Mouse (Mus musculus): Measurements from ENCODE around the gene Gm12830.

- TF ChIP-seq POLR2A (IDR thresholded peaks at IDR 0.05; ENCODE audit: low read depth, low read length) (no peak), CTCF (IDR thresholded peaks at IDR 0.05; ENCODE audit: extremely low read depth, insufficient read depth, insufficient read length, insufficient replicate concordance) (no peak)
Measured at GRCm38 (mm10) chr4:114841336-114841920, 19.9 kb downstream of the Gm12830 start.
